Mouse (Mus musculus) adrenal gland, adult 18-20 months (tissue): ENCODE results near the gene Gm10424. TPM values are rescaled to one million over a fixed set of nuclear protein-coding genes. Genes with fewer than 3 reads are reported as not detected.
"Not testable (repeated sequence)": the region's sequence is repeated elsewhere in the genome, so short reads cannot be mapped to it uniquely, and the experiment has no call there.

Source experiments
- DNase-seq, 2 experiments: peaks; one replicate each; pipeline ENCODE4 v3.0.0; 2021 to 2022; ENCODE audit warnings: low spot score in 2 of 2
- long read RNA-seq, 2 experiments: library from polyadenylated mRNA; stranded (forward); transcript quantifications; one replicate each; pipeline ENCODE4 v2.0.0; 2021
- total RNA-seq, 2 experiments: library from RNA; stranded (reverse); gene quantifications; 1 replicate in 1 of 2; 2 replicates in 1 of 2; pipeline ENCODE4 v1.2.3; 2021

Gm10424 gene
- not detected for total RNA-seq
- long read RNA-seq, experiment 1: 0 reads
- long read RNA-seq, experiment 2: 0 reads

DNA sequence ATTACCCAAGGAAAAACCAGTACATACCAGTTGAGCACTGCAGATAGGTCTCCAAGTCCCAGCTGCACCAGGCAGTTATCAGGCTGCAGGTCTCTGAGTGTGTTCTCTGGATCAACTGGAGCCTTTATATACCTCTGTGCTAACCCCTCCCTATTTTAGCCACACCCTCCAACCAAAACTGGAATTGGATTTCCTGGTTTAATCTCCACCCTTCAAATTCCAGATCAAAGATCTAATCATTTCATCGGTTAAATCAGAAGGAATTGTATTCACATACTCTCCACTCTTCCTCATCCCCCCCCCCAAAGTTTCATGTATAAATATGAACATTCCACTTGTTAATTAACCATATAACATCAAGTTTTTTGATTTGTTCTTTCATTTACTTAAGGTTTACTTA, at the start of gene Gm10424:
Gene Gm10424, minus strand, starts transcription at position 101 of the 400 bp plus-strand sequence.
- not testable (repeated sequence) for DNase-seq

DNA sequence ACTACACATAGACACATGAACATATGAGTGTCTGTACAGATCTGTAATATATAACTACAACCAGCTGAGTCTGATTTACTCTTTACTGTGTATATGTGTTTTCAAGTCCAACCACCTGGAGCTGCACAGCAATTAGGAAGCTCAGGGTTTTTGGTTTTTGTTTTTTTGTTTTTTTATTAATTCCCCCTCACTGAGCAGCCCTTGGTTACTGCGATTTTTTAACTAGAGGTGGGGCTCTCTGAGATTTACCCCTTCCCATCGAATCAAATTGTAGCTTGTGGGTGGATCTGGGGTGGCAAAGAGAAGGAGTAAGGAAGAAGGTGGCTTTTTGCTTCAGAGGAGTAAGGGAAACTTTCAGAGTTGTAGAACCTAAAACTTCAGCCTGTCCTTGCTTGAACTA, 33.0 kb upstream of the Gm10424 start, which contains the start of gene Gm3259:
Gene Gm3259, plus strand, starts transcription at position 301 of the 400 bp plus-strand sequence.
- DNase-seq: not testable (repeated sequence)

Other genes with a start within 250 kb of the Gm10424 start
- not detected for gene Gm7942, start 165.8 kb downstream of the Gm10424 start, total RNA-seq
- not detected for gene Gm16513, start 90.1 kb downstream of the Gm10424 start, total RNA-seq
- gene Gm3259, start 33.1 kb upstream of the Gm10424 start, total RNA-seq: not detected
- not detected for gene D5Ertd577e, start 184.0 kb upstream of the Gm10424 start, total RNA-seq
- not detected for gene Gm3286, start 238.0 kb upstream of the Gm10424 start, total RNA-seq